Mouse (Mus musculus): ENCODE results near the gene Gm8922. TPM values are rescaled to one million over a fixed set of nuclear protein-coding genes. Genes with fewer than 3 reads are reported as not detected.
"Not testable (repeated sequence)": the region's sequence is repeated elsewhere in the genome, so short reads cannot be mapped to it uniquely, and the experiment has no call there.

Gene Gm8922
- total RNA-seq (2021): not detected
- long read RNA-seq: 0 reads

DNA sequence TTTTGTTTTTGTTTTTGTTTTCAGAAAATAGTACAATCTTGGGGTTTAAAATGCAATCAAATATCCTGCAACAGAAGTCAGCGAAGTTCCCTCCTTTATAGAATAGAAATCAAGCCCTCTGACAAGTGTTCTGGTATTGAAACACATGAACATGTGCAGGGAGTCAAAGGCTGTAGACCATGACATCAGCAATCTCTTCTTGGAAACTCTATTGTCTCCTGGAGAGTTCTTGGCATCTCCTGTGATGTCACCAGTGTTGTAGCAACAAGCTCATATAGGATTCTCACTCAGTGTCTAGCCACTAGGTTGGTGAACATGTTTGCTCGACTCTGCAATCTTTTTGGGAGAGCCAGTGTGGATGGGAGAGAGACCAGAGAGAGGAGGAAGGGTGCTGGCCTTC, at the start of gene Gm8922:
Gene Gm8922, plus strand, starts transcription at position 301 of the 400 bp plus-strand sequence.
- DNase-seq (ENCODE audit: low spot score in 2 of 2): not testable (repeated sequence)

Other genes with a start within 250 kb of the Gm8922 start
- gene Gm8906, start 179.3 kb upstream of the Gm8922 start, total RNA-seq (2021): not detected
- not detected for gene Gm6460, start 87.0 kb upstream of the Gm8922 start, total RNA-seq (2021)
- gene Gm8926, start 88.6 kb downstream of the Gm8922 start, total RNA-seq (2021): not detected
- gene Gm6465, start 163.6 kb downstream of the Gm8922 start, total RNA-seq (2021): not detected
- not detected for gene 4933402N22Rik, start 236.1 kb downstream of the Gm8922 start, total RNA-seq (2021)

All from layer of hippocampus, adult 18-20 months (tissue).